Mouse (Mus musculus): ENCODE results near the gene Zfp263. TPM values are rescaled to one million over a fixed set of nuclear protein-coding genes. Genes with fewer than 3 reads are reported as not detected.

Zfp263 gene
- total RNA-seq, 2 experiments from 2014 or later: 17.5 to 20.7 TPM

Other genes starting within 250 kb of the Zfp263 start
- gene Olfr161, start 153.1 kb upstream of the Zfp263 start, total RNA-seq (2021): not detected
- not detected for gene Mefv, start 26.0 kb upstream of the Zfp263 start, total RNA-seq (2021)
- not detected for gene Olfr15, start 86.8 kb downstream of the Zfp263 start, total RNA-seq (2021)
- gene Zfp174, start 103.2 kb downstream of the Zfp263 start, total RNA-seq (2021): 1 to 10 TPM; 3.9 to 4.9 TPM
- 100 to 1,000 TPM; 104 to 107 TPM for gene Naa60, start 128.3 kb downstream of the Zfp263 start, total RNA-seq (2021)
- gene Zfp597, start 140.5 kb downstream of the Zfp263 start, total RNA-seq (2021): 10 to 100 TPM; 21.8 to 23.2 TPM
- gene Gm20695, start 140.6 kb downstream of the Zfp263 start, total RNA-seq (2021): 1 to 10 TPM in 1 of 2 experiments, under 1 TPM in 1; 0.44 to 1.8 TPM
- 1 to 10 TPM; 4.4 to 4.8 TPM for gene 1700037C18Rik, start 164.6 kb downstream of the Zfp263 start, total RNA-seq (2021)
- 10 to 100 TPM; 26.8 to 29.2 TPM for gene Cluap1, start 164.7 kb downstream of the Zfp263 start, total RNA-seq (2021)
- gene Nlrc3, start 232.5 kb downstream of the Zfp263 start, total RNA-seq (2021): 1 to 10 TPM; 1.3 to 2.0 TPM

All from layer of hippocampus, postnatal 25 days (tissue).